Mouse (Mus musculus): ENCODE measurements around the gene Pcnx2.

GRCm38 (mm10) chr8:125716211-125716610, 181.9 kb downstream of the Pcnx2 start:
- no peak for TF ChIP-seq CTCF (IDR thresholded peaks at IDR 0.05)
- no peak for TF ChIP-seq POLR2A (IDR thresholded peaks at IDR 0.05; ENCODE audit: insufficient read depth, low read depth, low read length)

Measured in heart, adult 2 months (tissue).